Mouse (Mus musculus): ENCODE results near the gene Tmed4. TPM values are rescaled to one million over a fixed set of nuclear protein-coding genes. Genes with fewer than 3 reads are reported as not detected.
"Not testable (repeated sequence)": the region's sequence is repeated elsewhere in the genome, so short reads cannot be mapped to it uniquely, and the experiment has no call there.

Tmed4 gene
- total RNA-seq, 2 experiments from 2014 or later = 105 to 112 TPM

GRCm38 (mm10) chr11:6276466-6276865 is 1.8 kb upstream of the Tmed4 start:
- no peak for DNase-seq (ENCODE audit: low spot score in 2 of 2)

GRCm38 (mm10) chr11:6275094-6275484 is 419 bp upstream of the Tmed4 start:
- DNase-seq (ENCODE audit: low spot score in 2 of 2) = no peak

- no peak for DNase-seq (ENCODE audit: low spot score in 2 of 2)
Measured at GRCm38 (mm10) chr11:6273607-6274006, 1.1 kb downstream of the Tmed4 start.

- peak; percentile 60 to 80 for DNase-seq (ENCODE audit: low spot score in 2 of 2)
Measured at GRCm38 (mm10) chr11:6267320-6268254, 7.1 kb downstream of the Tmed4 start, which contains the start of gene Ddx56. Gene Ddx56 (minus strand): TSS chr11:6267772.

GRCm38 (mm10) chr11:6266621-6267020 is 8.0 kb downstream of the Tmed4 start:
- no peak for DNase-seq (ENCODE audit: low spot score in 2 of 2)

- DNase-seq (ENCODE audit: low spot score in 2 of 2) = peak in 1 of 2 experiments; percentile 51
Measured at GRCm38 (mm10) chr11:6261434-6262082, 13.1 kb downstream of the Tmed4 start.

GRCm38 (mm10) chr11:6259413-6259812 is 15.3 kb downstream of the Tmed4 start:
- DNase-seq (ENCODE audit: low spot score in 2 of 2) = no peak

- no peak for DNase-seq (ENCODE audit: low spot score in 2 of 2)
Measured at GRCm38 (mm10) chr11:6256490-6257072, 18.1 kb downstream of the Tmed4 start.

GRCm38 (mm10) chr11:6254602-6255001 is 20.1 kb downstream of the Tmed4 start:
- not testable (repeated sequence) for DNase-seq (ENCODE audit: low spot score in 2 of 2)

- no peak for DNase-seq (ENCODE audit: low spot score in 2 of 2)
Measured at GRCm38 (mm10) chr11:6252824-6253223, 21.8 kb downstream of the Tmed4 start.

- no peak for DNase-seq (ENCODE audit: low spot score in 2 of 2)
Measured at GRCm38 (mm10) chr11:6252248-6252647, 22.4 kb downstream of the Tmed4 start.

- DNase-seq (ENCODE audit: low spot score in 2 of 2) = no peak
Measured at GRCm38 (mm10) chr11:6244707-6245106, 30.0 kb downstream of the Tmed4 start.

GRCm38 (mm10) chr11:6233025-6233424 is 41.6 kb downstream of the Tmed4 start:
- no peak for DNase-seq (ENCODE audit: low spot score in 2 of 2)

- no peak for DNase-seq (ENCODE audit: low spot score in 2 of 2)
Measured at GRCm38 (mm10) chr11:6230012-6230411, 44.7 kb downstream of the Tmed4 start, which contains the start of gene Npc1l1. Gene Npc1l1 (minus strand): TSS chr11:6230143.

GRCm38 (mm10) chr11:6224541-6225229 is 50.0 kb downstream of the Tmed4 start:
- DNase-seq (ENCODE audit: low spot score in 2 of 2) = no peak

- no peak for DNase-seq (ENCODE audit: low spot score in 2 of 2)
Measured at GRCm38 (mm10) chr11:6222187-6222586, 52.5 kb downstream of the Tmed4 start.

Other genes starting within 250 kb of the Tmed4 start
- gene Camk2b, start 208.5 kb downstream of the Tmed4 start, total RNA-seq (2021) = 10 to 100 TPM; 24.7 to 28.2 TPM
- under 1 TPM in 1 of 2 experiments, not detected in 1; 0.31 TPM for gene A730071L15Rik, start 74.8 kb downstream of the Tmed4 start, total RNA-seq (2021)
- 10 to 100 TPM; 57.8 to 59.0 TPM for gene Nudcd3, start 74.5 kb downstream of the Tmed4 start, total RNA-seq (2021)
- gene Npc1l1, start 44.7 kb downstream of the Tmed4 start, total RNA-seq (2021) = under 1 TPM in 1 of 2 experiments, not detected in 1; 0.06 TPM
- 10 to 100 TPM; 69.1 to 70.1 TPM for gene Ddx56, start 7.1 kb downstream of the Tmed4 start, total RNA-seq (2021)
- gene Ogdh, start 16.8 kb upstream of the Tmed4 start, total RNA-seq (2021) = 100 to 1,000 TPM; 315 to 321 TPM
- 10 to 100 TPM; 62.4 to 67.1 TPM for gene Zmiz2, start 114.2 kb upstream of the Tmed4 start, total RNA-seq (2021)
- 1,000 to 10,000 TPM; 1,693 to 1,728 TPM for gene Ppia, start 140.6 kb upstream of the Tmed4 start, total RNA-seq (2021)
- gene H2afv, start 169.6 kb upstream of the Tmed4 start, total RNA-seq (2021) = 100 to 1,000 TPM; 105 to 130 TPM
- 10 to 100 TPM; 72.9 to 77.4 TPM for gene Purb, start 201.0 kb upstream of the Tmed4 start, total RNA-seq (2021)
- 1 to 10 TPM; 3.1 to 4.8 TPM for gene Myo1g, start 246.1 kb upstream of the Tmed4 start, total RNA-seq (2021)